Mouse (Mus musculus) urinary bladder, postnatal 4 days (tissue): ENCODE measurements around the gene Dlgap1.

Experiments used
- DNase-seq, 2 experiments: peaks; one replicate each; pipeline ENCODE4 v3.0.0; 2021 to 2022; ENCODE audit warnings: low spot score in 2 of 2

The Dlgap1 gene

DNA sequence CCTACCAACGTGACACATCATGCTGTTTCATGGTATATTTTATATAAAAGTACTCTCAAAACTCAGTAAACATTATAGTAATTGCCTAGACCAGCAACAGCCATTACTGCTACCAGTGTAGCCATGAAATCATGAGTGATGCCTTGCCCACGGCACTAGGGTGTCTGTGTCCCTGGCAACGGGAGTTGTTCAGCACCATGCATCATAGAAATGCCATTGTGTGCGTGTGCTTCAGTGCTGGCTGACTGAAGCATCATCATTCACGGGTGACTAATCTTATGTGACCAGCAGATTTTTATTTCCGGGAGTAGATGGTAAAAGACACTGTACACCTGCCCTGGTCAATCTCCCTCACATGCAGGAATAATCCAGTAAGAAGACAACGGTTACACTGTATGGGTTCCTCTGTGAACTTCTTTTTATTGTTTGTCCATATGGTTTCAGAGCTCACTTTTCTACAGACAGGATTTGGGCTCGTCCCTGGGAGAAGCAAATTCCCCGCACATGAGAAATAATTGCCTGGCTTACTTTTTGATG lies 203.7 kb downstream of the Dlgap1 start:
- DNase-seq, result no peak

DNA sequence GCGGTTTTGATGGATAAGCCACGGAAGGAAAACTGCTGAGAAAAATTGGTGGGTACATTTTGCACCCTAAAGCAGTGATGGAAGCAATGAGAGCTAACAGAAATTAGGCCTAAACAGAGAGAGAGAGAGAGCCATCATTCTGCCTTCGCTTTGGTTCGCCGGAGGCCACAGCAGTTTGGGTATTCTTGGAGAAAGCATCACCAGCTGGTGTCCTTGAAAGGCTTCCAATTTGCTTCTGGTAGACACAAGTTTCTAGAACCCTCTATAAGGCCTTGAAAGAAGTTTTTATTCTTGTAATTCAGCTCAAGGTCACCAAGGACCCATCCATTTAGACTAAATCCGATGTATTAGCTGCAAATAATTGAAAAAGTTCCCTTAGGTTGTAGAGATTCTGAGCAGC lies 205.0 kb downstream of the Dlgap1 start:
- DNase-seq, result no peak

GRCm38 (mm10) chr17:70191228-70191627 lies 222.4 kb downstream of the Dlgap1 start:
- DNase-seq, result no peak

- DNase-seq, result no peak
Observed at GRCm38 (mm10) chr17:70222891-70223290, 254.0 kb downstream of the Dlgap1 start.

DNA sequence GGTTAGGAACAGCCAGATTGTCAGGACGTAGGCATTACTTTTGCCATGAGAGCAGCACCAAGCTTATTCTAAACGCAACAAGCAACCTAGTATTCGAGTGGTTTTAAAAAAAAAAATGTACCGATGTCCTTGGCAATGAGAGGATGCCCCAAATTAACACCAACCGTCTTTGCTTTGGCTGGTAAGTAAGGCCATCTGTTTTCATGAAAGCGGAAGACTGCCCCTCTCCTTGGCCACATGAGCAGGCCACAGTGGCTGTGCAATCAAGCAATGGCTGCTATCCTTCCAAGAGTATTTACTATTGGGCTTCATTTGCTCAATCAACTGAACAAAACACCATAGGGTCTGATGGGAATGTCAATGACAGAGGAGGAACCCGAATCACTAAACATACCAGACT lies 278.5 kb downstream of the Dlgap1 start:
- no peak for DNase-seq

DNA sequence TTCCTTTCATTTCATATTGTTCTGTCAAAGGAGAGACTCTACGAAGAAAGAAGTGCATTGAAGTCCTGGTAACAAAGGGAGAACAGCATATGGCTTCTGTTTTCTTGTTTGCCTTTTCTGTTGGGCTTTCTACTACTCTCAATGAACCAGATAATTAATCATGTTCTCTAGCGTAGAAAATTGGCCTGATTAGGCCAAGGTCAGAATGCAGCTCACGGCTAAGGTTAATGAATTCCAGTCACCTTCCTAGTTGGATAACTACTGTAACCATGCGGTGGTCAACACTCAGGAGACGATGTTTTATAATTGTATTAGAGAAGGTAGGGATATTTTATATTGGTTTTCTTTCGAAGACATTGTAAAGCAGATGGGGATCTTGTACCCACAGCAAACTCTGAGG lies 279.4 kb downstream of the Dlgap1 start:
- DNase-seq, result no peak

DNA sequence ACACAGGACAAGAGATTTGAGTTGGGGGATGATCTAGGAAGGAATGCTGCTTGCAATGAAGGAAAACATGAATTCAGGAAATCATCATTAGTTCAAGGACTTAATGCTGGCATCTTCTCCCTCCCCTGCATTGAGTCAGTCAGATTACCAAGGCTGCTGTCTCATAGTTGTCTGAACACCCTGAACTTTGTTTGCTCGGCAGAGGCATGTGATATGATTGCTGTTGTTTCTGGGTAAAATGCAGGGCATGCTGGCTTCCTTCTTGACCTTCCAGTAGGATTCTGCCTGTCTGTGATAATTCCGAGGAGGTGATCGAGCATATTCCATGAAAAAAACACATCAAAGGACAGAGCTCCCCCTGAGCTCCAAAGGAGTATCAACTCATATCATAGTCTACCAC lies 283.6 kb downstream of the Dlgap1 start:
- no peak for DNase-seq

DNA sequence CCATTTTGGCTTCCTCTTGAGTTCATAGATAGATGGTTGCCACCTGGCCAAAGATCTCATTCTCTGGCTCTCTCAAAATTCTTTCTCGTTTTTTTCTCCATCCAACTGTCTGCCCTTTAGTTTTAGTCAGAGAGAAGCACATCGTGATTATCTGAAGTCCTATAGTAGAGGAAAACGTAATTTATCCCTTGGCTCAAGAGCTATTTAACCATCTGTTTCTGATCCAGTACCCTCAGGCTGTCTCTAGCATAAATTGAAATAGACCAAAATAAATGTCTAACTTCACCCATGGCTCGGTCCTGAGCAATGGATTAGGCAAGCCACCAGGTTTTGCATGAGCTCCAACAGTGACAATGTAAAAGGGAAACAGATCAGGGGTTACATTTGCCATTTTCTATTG lies 287.5 kb downstream of the Dlgap1 start:
- DNase-seq, result no peak

DNA sequence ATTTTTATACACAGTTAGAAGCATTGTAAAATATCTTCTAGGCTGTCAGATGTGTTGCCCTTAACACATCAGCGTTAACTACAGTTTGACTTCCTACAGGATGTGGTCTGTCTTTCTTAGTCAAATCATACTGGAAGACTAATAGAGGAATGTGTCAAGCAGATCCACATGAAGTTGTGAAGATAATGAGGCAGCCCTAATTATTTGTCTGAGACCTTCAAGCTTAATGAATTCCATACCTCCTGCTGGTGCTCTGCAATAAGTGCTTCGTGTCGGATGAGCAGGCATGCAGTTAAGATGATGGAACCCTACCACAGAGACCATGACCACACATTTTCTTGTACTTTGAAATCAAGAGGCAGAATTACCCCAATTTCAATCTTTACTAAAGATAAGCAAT lies 294.3 kb downstream of the Dlgap1 start:
- no peak for DNase-seq

DNA sequence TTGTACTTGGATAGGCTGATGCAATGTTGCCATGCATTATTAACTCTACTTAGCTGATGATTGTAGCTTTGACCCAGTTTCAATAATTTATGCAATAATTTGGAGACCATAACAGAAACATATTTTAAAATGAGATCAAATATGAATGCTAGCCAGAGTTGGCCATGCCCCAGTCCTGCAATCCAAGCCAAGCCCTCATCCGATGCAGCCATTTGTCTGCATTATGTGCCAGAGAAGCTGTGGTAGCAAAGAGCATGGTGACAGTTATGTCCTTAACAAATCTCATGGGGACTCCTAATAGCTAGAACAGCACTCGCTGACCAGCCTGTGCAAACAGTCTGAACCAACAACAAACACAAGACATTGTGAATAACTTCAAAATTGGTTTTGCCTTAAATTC lies 303.3 kb downstream of the Dlgap1 start:
- no peak for DNase-seq

DNA sequence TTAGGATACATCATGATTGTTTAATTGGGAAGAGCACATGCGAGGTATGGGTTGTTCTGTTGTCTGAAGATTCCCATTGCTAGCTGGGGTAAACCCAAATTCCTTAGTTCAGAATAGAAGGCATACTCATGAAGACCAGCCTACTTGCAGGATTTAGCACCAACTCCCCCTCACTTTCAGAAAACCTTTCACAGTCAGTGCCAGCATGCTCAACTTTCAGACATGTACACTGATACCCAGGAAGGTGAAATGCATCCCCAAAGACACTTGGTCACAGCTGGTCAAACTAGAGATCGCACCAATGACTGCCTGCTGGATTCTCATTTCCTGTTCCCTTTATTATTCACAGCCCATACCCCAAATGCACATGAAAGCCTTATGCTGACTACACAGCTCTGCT lies 318.8 kb downstream of the Dlgap1 start:
- no peak for DNase-seq

- DNase-seq, result no peak
Observed at GRCm38 (mm10) chr17:70294106-70294505, 325.2 kb downstream of the Dlgap1 start.

DNA sequence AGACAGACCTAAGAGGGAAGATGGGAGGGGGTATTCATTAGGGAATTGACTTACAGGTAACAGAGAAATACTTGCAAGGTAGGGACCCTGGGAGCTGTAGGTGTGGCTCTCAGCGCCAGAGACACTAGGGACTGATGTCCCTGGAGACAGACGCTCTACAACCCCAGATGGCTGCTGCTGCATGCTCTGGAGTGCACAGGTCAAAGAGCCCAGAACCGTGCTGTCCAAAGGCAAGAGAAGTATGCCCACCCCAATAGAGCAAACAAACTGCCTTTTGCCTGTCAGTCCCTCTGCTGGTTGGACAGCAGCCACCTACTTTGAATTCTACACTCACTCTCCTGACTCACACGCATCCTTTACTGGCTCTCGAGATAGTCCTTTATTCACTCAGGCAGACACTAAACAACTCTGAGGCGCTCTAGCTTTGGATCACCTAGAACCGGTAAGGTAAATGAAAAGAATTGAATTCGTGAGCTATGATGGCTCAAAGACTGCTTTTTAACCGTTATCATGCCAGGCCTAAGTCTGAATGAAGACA lies 333.1 kb downstream of the Dlgap1 start:
- no peak for DNase-seq

DNA sequence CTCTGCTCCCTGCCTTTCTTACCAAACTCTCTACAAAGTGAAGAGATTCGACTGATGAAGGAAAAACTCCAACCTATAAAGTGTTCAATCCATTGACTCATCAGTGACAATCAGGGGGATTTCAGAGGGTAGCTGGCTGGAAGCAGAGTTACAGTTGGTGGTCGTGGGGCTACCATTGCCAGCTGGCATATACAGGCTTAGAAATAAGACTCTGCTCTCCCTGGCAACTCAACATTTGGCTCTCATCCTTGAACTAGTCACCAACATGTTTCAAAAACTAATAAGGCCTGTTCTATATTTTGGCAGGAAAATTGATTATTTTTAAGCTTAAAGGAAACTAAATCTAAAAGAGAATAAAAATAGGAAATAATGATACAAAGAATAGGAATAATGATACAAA lies 333.8 kb downstream of the Dlgap1 start:
- no peak for DNase-seq

DNA sequence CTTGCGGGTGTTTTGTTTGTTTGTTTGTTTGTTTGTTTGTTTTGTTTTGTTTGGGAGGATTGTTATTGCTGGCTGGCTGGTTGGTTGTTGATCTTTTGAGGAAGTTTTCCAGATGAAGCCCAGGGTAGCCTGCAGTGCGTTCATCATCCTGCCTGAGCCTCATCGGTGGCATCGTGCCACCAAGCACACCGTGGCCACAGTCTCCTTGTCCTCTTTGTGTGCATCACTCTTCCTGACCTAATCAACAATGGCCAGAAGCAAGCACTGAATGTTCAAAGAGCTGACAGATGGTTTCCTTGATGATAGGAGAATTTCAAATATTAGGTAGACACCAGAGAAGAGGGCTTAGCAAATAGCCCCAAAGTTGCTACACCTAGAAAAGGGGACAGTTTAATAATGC lies 336.1 kb downstream of the Dlgap1 start:
- no peak for DNase-seq

DNA sequence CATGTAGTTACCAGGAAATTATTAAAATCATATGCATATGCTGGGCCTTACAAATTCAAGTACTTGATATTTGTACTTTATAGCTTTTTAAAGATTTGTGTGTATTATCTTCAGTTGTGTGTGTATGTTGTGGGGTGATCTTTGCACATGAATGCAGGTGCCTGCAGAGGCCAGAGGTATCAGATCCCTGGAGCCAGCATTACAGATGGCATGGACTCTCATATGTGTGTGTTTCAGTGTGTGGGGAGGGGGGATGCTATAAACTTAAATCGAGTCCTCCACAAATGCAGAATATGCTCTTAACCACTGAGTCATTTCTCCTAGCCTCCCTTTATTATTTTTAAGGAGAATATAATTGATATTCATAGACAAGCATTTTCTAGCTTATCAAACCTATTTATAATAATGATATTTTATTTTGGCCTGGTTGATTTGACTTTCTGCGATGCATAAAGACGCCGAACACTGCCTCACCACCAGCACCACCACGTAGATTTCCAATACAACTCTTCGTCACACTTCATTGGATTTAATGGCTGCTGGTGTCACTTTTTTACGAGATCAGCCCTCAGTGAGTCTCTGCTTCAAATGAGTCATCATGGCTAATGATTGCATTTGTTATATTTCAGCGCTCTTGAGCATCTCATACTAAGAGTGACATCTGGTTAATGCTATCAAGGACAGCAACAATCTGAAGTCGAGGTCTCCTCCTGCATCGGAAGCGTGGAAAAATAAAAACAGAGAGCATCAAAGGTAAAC lies 338.7 kb downstream of the Dlgap1 start:
- DNase-seq, result no peak

GRCm38 (mm10) chr17:70308364-70309231 lies 339.7 kb downstream of the Dlgap1 start:
- DNase-seq, result no peak

GRCm38 (mm10) chr17:70316327-70316726 lies 347.5 kb downstream of the Dlgap1 start:
- no peak for DNase-seq

GRCm38 (mm10) chr17:70317779-70318178 lies 348.9 kb downstream of the Dlgap1 start:
- DNase-seq, result no peak

- no peak for DNase-seq
Observed at GRCm38 (mm10) chr17:70321976-70322375, 353.1 kb downstream of the Dlgap1 start.

DNA sequence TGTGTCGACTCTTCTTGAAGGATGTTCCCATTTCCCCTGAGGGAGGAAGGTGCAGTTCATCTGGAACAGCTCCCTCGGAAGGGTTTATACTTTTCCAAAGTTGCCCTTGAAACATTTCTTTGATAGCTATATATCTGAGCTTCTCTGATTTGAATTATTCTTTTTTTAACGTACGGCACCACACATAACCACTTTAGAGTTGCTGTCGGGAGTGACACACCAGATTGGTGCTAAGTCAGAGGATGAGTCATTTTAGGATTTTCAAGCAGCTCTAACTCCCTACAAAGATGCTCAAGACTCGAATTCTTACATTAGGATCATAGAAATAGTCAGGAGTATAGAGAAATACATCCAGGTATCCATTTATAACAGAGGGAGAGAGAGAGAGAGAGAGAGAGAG lies 364.6 kb downstream of the Dlgap1 start:
- DNase-seq, result no peak

GRCm38 (mm10) chr17:70334171-70334570 lies 365.3 kb downstream of the Dlgap1 start:
- DNase-seq, result no peak

DNA sequence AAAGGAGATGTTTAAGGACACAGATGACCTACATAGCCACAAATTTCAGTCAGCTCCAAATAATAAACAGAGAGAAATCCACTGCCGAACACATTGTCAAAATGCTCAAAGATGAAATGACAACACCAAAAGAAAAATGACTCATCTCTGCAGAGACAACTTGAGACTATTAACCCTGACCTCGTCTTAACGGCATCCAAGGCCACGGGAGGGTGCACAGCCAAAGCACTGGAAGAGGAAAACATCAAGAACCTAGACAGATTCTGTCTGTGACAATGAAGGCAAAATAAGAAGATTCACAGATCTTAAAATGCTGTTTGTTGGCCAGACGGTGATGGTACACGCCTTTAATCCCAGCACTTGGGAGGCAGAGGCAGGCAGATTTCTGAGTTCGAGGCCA lies 370.9 kb downstream of the Dlgap1 start:
- no peak for DNase-seq
